Mouse (Mus musculus) kidney, postnatal 25 days (tissue): Measurements from ENCODE around the gene Olfr1494.

Source experiments
- DNase-seq, 2 experiments: peaks; one replicate each; pipeline ENCODE4 v3.0.0; 2021; ENCODE audit warnings: mixed read lengths in 2 of 2

Olfr1494 gene

GRCm38 (mm10) chr19:13739428-13739827 lies at the start of gene Olfr1494:
Olfr1494 (plus strand) TSS chr19:13739728.
- DNase-seq, result no peak

- no peak for DNase-seq
Measured at GRCm38 (mm10) chr19:13696968-13697367, 42.6 kb upstream of the Olfr1494 start, which contains the start of gene Olfr1491. Olfr1491 (plus strand) TSS chr19:13697268.

GRCm38 (mm10) chr19:13722978-13723377 lies 16.6 kb upstream of the Olfr1494 start, which contains the start of gene Olfr1493-ps1:
Olfr1493-ps1 (plus strand) TSS chr19:13723278.
- no peak for DNase-seq

- DNase-seq, result no peak
Measured at GRCm38 (mm10) chr19:13749366-13749765, 9.8 kb downstream of the Olfr1494 start.

GRCm38 (mm10) chr19:13764306-13764705 lies 24.8 kb downstream of the Olfr1494 start, which contains the start of gene Olfr1495:
Olfr1495 (plus strand) TSS chr19:13764606.
- DNase-seq, result no peak

- no peak for DNase-seq
Measured at GRCm38 (mm10) chr19:13768565-13769276, 29.2 kb downstream of the Olfr1494 start.

- DNase-seq, result no peak
Measured at GRCm38 (mm10) chr19:13777578-13777977, 38.0 kb downstream of the Olfr1494 start, which contains the start of gene Olfr1496. Olfr1496 (plus strand) TSS chr19:13777878.

- no peak for DNase-seq
Measured at GRCm38 (mm10) chr19:13798102-13798501, 58.6 kb downstream of the Olfr1494 start, which contains the start of gene Olfr1497. Olfr1497 (minus strand) TSS chr19:13798202.
